Mouse (Mus musculus) cortical plate, adult 2 months (tissue): ENCODE results near the gene Wnk4. TPM values are rescaled to one million over a fixed set of nuclear protein-coding genes. Genes with fewer than 3 reads are reported as not detected.
"Not testable (repeated sequence)": the region's sequence is repeated elsewhere in the genome, so short reads cannot be mapped to it uniquely, and the experiment has no call there.

ENCODE experiments used
- H3K27ac ChIP-seq: fragments of 200-500 bp; 2 replicates; pipeline ENCODE4 v1.5.1; 2012; ENCODE audit warnings: low read length, control low read depth, inconsistent platforms; ENCODE audit not compliant: insufficient read depth
- H3K4me1 ChIP-seq: fragments of 200-500 bp; 2 replicates; pipeline ENCODE4 v1.6.1; 2011; ENCODE audit warnings: low read length; ENCODE audit not compliant: control insufficient read depth, insufficient read depth
- H3K4me3 ChIP-seq: fragments of 200-500 bp; 2 replicates; pipeline ENCODE4 v1.5.1; 2011; ENCODE audit warnings: mild to moderate bottlenecking, low read length, control low read depth; ENCODE audit not compliant: insufficient read depth
- CTCF ChIP-seq: fragments of 200-500 bp; IDR thresholded peaks from 2 replicates; pipeline ENCODE4 v1.5.1; 2011; ENCODE audit warnings: mild to moderate bottlenecking, control low read depth, low read length; ENCODE audit not compliant: insufficient read depth; ENCODE audit errors: extremely low read depth
- POLR2A ChIP-seq: fragments of 200-500 bp; IDR thresholded peaks from 2 replicates; pipeline ENCODE4 v1.6.1; 2011; ENCODE audit warnings: mild to moderate bottlenecking, low read length, control low read depth; ENCODE audit not compliant: insufficient read depth; ENCODE audit errors: extremely low read depth
- polyA plus RNA-seq: library from polyadenylated mRNA; depleted of rRNA; stranded (reverse); fragments of >200 nt; gene quantifications from 2 replicates; pipeline ENCODE4 v1.2.3, GENCODE M21; 2012; rRNA removed

Gene Wnk4
- polyA plus RNA-seq, 1 experiment = 3.3 TPM

DNA sequence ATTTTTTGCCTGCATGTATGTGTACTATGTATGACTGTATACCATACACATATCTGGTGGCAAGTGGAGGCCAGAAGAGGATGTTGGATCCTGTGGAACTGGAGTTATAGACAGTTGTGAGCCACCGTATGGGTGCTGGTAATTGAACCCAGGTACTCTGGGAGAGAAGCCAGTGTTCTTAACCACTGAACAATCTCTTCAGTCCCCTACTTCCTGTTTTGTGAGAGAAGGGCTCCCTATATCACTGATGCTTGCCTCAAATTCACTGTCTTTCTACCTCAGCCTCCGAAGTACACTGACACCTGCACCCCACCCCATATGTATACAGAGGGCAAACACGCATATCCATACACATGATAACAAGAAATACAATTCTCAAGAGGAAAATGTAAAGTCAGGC, 50.7 kb downstream of the Wnk4 start:
- Histone ChIP-seq H3K4me1 (no peaks in the 10 kb centered on the region), H3K27ac (no peak overlapping the region), H3K4me3 (no peak overlapping the region)
- TF ChIP-seq CTCF (no peak), POLR2A (no peak)

DNA sequence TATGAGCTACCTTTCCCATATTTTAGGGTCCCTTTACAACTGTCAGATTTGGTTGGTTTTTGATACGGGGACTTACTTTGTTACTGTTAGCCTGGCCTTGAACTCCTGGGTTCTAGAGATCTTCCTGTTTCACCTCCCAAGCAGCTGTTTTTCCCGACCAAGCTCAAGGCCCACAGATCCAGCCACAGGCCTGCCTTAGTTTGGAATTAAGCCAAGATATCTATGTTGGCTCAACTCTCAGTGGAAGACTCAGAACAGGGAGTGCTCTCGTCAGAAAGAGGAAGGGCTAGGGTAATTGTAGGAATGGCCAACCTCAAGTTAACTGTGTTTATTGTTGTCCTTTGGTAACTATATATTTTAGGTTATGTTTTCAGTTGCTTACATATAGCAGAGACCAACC, 51.8 kb downstream of the Wnk4 start:
- TF ChIP-seq CTCF (no peak), POLR2A (no peak)
- Histone ChIP-seq H3K4me1 (no peaks in the 10 kb centered on the region; the same call in 1 of the 2 replicates), H3K27ac (no peak overlapping the region), H3K4me3 (no peak overlapping the region)

DNA sequence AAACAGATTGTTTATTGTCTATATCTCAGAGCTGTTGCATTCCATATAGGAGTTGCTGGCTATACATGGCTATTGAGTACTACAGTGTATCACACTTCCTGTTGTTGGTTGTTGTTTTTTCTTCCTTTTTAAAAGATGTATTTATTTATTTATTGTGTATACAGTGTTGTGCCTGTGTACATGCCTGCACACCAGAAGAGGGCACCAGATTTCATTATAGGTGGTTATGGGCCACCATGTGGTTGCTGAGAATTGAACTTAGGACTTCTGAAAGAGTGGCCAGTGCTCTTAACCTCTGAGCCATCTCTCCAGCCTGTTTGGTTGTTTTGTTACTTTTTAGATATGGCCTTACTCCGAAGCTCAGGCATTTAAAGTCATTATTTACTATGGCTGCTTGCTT, 54.2 kb downstream of the Wnk4 start:
- TF ChIP-seq CTCF = no peak
- no peak for TF ChIP-seq POLR2A
- H3K4me1 ChIP-seq = no peaks in the 10 kb centered on the region; the same call in 1 of the 2 replicates
- no peak overlapping the region for H3K27ac ChIP-seq
- no peak overlapping the region for H3K4me3 ChIP-seq

DNA sequence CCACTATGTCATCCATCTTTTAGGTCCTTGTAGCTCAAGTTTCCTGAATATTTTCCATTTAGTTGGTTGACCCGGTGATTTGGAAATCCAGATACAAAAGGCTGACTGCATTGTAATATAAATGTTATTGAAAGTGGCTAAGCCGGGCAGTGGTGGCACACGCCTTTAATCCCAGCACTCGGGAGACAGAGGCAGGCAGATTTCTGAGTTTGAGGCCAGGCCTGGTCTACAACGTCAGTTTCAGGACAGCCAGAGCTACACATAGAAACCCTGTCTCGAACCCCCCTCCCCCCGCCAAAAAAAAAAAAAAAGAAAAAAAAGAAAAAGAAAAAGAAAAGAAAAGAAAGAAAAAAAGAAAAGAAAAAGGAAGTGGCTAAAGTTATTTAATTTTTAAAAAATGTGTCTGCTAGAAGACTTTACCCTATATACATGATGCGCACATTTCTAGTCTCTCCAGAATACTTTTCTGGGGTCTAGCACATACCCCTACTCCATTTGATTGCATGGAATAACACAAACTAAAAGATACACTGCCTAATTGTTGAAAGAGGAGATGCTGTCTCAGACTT, 54.8 kb downstream of the Wnk4 start:
- Histone ChIP-seq H3K4me1 (no peaks in the 10 kb centered on the region; the same call in 1 of the 2 replicates), H3K4me3 (peak overlapping the region; percentile 85), H3K27ac (peak overlapping the region; percentile 66)
- TF ChIP-seq POLR2A (no peak), CTCF (no peak)

DNA sequence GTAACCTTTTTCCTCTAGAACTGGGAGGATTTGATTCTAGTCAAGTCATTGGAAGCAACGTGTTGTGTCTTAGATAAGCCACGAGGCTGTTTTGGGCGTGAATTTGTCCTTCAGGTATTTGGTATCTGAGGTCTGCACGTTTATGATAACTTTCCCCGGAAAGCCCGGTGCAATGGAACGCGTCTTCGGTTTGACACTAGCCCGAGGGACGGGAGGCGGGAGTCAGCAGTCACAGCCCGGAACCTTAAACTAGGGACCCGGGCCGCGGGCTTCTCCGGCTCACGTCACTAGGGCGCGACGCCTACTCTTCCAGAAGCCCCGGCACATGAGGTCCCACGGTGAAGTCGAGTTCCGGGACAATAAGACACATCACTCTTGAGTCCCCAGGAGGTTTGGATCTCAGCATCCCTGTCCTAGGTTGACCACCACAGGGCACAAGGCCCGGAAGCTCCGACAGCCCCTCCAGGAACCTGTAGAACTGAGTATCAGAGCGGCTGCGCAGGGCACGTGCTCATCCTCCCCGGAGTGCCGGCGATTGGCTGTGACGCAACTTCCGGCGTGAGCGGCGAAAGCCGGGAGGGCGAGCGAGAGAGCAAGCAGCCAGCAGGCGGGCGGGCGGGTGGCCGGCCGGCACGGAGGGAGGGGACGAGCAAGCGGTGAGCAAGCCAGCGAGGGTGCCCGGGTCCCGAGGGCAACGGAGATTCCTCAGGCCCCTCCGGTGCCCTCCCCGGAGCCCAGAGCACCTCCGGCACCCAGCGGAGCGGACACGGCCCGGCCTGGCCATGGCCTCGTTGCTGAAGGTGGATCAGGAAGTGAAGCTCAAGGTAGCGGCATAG, 55.5 kb downstream of the Wnk4 start, which contains the start of gene Psme3:
Gene Psme3 (plus strand): TSS at position 549 of the 836 bp plus-strand sequence.
- no peaks in the 10 kb centered on the region; the same call in 1 of the 2 replicates for H3K4me1 ChIP-seq
- H3K4me3 ChIP-seq = peak within 1 kb of the TSS; percentile 85
- TF ChIP-seq POLR2A (peak; percentile 70; the same call in 1 of the 2 replicates), CTCF (no peak)
- H3K27ac ChIP-seq = peak within 1 kb of the TSS; percentile 66

DNA sequence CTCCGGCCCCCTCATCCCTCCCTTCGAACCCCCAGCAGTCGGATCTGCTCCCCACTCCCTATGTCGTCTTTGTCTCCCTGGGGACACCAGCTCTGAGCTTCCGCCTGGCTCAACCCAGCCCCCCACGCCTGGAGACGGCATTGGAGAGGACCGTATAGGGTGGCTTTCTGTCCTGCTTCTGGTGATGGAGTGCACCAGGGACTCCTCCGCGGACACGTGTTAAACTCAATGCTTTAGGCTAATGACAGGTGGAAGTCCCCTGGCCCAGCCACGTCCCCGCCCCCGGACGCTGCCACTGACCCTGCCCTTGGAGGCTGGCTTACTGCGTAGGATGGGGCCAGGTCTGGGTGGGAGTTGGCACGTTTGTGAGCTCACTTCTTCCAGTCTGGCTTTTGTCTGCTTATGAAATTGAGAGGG, 56.1 kb downstream of the Wnk4 start:
- no peak overlapping the region for H3K27ac ChIP-seq
- peak overlapping the region; percentile 85 for H3K4me3 ChIP-seq
- TF ChIP-seq CTCF (no peak), POLR2A (no peak)
- no peaks in the 10 kb centered on the region; the same call in 1 of the 2 replicates for H3K4me1 ChIP-seq

DNA sequence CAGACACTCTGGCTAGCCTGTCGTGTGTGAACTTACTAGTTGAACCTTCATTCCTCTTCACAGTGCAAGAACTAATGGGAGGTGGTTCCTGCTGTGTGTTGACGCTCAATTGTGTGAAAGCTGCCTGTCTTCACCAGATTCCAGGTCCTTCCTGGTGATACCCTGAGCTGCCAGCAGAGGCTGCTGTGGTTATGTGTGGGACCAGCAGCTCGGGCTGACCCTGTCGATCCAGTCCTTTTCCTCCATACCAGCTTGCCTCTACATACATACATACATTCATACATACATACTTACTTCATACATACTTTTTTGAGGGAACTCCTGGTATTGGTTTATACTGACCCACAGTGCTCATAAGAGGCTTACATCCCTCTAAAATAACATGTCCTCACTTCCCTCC, 63.2 kb downstream of the Wnk4 start:
- TF ChIP-seq POLR2A = no peak
- TF ChIP-seq CTCF = peak; percentile 98
- no peaks in the 10 kb centered on the region for H3K4me1 ChIP-seq

DNA sequence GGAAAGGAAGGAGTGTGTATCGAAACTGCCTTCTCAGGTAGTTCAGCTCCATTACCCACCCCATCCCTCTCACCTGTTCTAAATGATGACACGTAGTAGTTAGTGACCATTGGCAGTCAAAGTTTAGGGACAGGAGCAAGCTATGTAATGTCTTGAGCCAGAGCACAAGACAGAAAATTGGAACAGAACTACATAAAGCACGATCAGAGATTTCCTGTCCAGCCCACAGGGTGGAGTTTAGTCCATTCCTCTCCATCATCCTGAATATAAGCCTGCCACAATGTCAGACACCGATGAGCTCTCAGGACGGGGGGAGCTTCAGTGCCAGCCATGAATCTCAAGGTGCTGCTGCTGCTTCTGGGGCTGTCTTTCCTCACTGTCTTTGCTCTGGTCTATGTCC, 64.4 kb downstream of the Wnk4 start, which contains the start of gene Aoc2:
Gene Aoc2 (plus strand): TSS at position 301 of the 400 bp plus-strand sequence.
- TF ChIP-seq CTCF (no peak), POLR2A (no peak)
- no peaks in the 10 kb centered on the region for H3K4me1 ChIP-seq
- no peak within 1 kb of the TSS for H3K4me3 ChIP-seq
- H3K27ac ChIP-seq = no peak within 1 kb of the TSS

More for the DNA sequence above, 63.2 kb downstream of the Wnk4 start:
- Histone ChIP-seq H3K4me3 (no peak overlapping the region), H3K27ac (no peak overlapping the region)

DNA sequence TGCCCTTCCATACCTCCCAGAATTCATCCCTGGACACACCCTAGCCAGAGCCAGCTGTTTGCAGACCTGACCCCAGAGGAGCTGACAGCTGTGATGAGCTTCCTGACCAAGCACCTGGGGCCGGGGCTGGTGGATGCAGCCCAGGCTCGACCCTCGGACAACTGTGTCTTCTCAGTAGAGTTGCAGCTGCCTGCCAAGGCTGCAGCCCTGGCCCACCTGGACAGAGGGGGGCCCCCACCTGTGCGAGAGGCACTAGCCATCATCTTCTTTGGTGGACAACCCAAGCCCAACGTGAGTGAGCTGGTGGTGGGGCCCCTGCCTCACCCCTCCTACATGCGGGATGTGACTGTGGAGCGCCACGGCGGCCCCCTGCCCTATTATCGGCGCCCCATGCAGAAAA, 64.8 kb downstream of the Wnk4 start:
- H3K27ac ChIP-seq = not testable (repeated sequence)

DNA sequence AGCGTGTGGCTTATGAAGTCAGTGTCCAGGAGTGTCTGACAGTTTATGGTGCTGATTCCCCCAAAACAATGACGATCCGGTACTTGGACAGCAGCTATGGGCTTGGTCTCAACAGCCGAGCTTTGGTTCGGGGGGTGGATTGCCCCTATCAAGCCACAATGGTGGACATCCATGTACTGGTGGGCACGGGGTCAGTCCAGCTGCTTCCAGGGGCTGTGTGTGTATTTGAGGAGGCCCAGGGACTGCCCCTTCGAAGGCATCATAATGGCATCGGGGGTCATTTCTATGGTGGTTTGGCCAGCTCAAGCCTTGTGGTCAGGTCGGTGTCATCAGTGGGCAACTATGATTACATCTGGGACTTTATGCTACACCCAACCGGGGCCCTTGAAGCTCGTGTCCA, 65.8 kb downstream of the Wnk4 start:
- Histone ChIP-seq H3K27ac (no peak overlapping the region), H3K4me3 (no peak overlapping the region), H3K4me1 (no peaks in the 10 kb centered on the region)
- TF ChIP-seq POLR2A = no peak
- no peak for TF ChIP-seq CTCF

More for the DNA sequence above, 64.8 kb downstream of the Wnk4 start:
- H3K4me1 ChIP-seq, H3K4me3 ChIP-seq: not testable (repeated sequence)

Other genes with a start within 250 kb of the Wnk4 start
- 10.3 and 10.7 TPM in 2 replicates for gene Naglu, start 190.6 kb upstream of the Wnk4 start, polyA plus RNA-seq
- gene Hsd17b1, start 182.2 kb upstream of the Wnk4 start, polyA plus RNA-seq = 0.21 and 0.42 TPM in 2 replicates
- gene Coasy, start 178.0 kb upstream of the Wnk4 start, polyA plus RNA-seq = 34.4 and 35.4 TPM in 2 replicates
- gene Mlx, start 173.3 kb upstream of the Wnk4 start, polyA plus RNA-seq = 46.9 and 53.1 TPM in 2 replicates
- gene Psmc3ip, start 165.1 kb upstream of the Wnk4 start, polyA plus RNA-seq = 3.5 and 3.8 TPM in 2 replicates
- 63.2 and 65.7 TPM in 2 replicates for gene Retreg3, start 140.7 kb upstream of the Wnk4 start, polyA plus RNA-seq
- gene Tubg1, start 140.6 kb upstream of the Wnk4 start, polyA plus RNA-seq = 15.2 and 15.3 TPM in 2 replicates
- 57.9 and 61.0 TPM in 2 replicates for gene Tubg2, start 104.7 kb upstream of the Wnk4 start, polyA plus RNA-seq
- 89.5 and 92.4 TPM in 2 replicates for gene Cntnap1, start 90.0 kb upstream of the Wnk4 start, polyA plus RNA-seq
- gene Plekhh3, start 89.2 kb upstream of the Wnk4 start, polyA plus RNA-seq = 15.1 and 15.8 TPM in 2 replicates
- gene Ccr10, start 85.1 kb upstream of the Wnk4 start, polyA plus RNA-seq = 0.23 and 0.36 TPM in 2 replicates
- gene Ezh1, start 34.1 kb upstream of the Wnk4 start, polyA plus RNA-seq = 51.9 and 53.2 TPM in 2 replicates
- gene Ramp2, start 14.5 kb upstream of the Wnk4 start, polyA plus RNA-seq = 65.8 and 69.6 TPM in 2 replicates
- 55.6 and 58.8 TPM in 2 replicates for gene Vps25, start 6.9 kb upstream of the Wnk4 start, polyA plus RNA-seq
- 0.56 and 0.70 TPM in 2 replicates for gene Cntd1, start 18.4 kb downstream of the Wnk4 start, polyA plus RNA-seq
- 150 and 156 TPM in 2 replicates for gene Coa3, start 18.5 kb downstream of the Wnk4 start, polyA plus RNA-seq
- gene Becn1, start 41.7 kb downstream of the Wnk4 start, polyA plus RNA-seq = 169 and 181 TPM in 2 replicates
- 99.9 and 107 TPM in 2 replicates for gene Psme3, start 55.6 kb downstream of the Wnk4 start, polyA plus RNA-seq
- gene Aoc2, start 64.5 kb downstream of the Wnk4 start, polyA plus RNA-seq = 3.7 and 4.0 TPM in 2 replicates
- gene Aoc3, start 70.0 kb downstream of the Wnk4 start, polyA plus RNA-seq = 0.64 and 0.94 TPM in 2 replicates
- 0.06 TPM in 1 of 2 replicates, not detected in the other for gene G6pc, start 107.0 kb downstream of the Wnk4 start, polyA plus RNA-seq
- 51.3 and 52.7 TPM in 2 replicates for gene Aarsd1, start 157.0 kb downstream of the Wnk4 start, polyA plus RNA-seq
- 4.4 and 4.7 TPM in 2 replicates for gene Gm27029, start 164.2 kb downstream of the Wnk4 start, polyA plus RNA-seq
- gene Rundc1, start 164.5 kb downstream of the Wnk4 start, polyA plus RNA-seq = 35.2 and 38.8 TPM in 2 replicates
- 7.5 and 7.7 TPM in 2 replicates for gene Ptges3l, start 164.8 kb downstream of the Wnk4 start, polyA plus RNA-seq
- gene Rpl27, start 181.7 kb downstream of the Wnk4 start, polyA plus RNA-seq = 397 and 424 TPM in 2 replicates
- gene Ifi35, start 187.8 kb downstream of the Wnk4 start, polyA plus RNA-seq = 6.8 and 7.3 TPM in 2 replicates
- 162 and 179 TPM in 2 replicates for gene Rnd2, start 204.4 kb downstream of the Wnk4 start, polyA plus RNA-seq
- gene Vat1, start 205.7 kb downstream of the Wnk4 start, polyA plus RNA-seq = 27.6 and 33.5 TPM in 2 replicates